In genomic region chr4:88875435-88876095, GRCm38 (mm10) we compare ENCODE assay signal across 26 mouse cellular contexts. TPM values are rescaled to one million over a fixed set of nuclear protein-coding genes. Genes with fewer than 3 reads are reported as not detected.
A peak's percentile ranks its signal among the peaks of the same experiment; 100 is the strongest.
DNase-seq lines count a peak whose midpoint lies in the region; ATAC-seq and TF ChIP-seq lines count a peak whose summit lies in the region.
"Had no signal": no experiment of that assay in that cellular context is flagged by ENCODE, and none has a peak within 500 bp of the region (broad histone marks: within the 10 kb centered on the region; RNA-seq: fewer than 3 reads in every experiment).

No protein-coding gene starts in this region.

- no peak overlapping the region for H3K9ac ChIP-seq in CH12.LX (ENCODE audit: insufficient read depth, low read depth)
- no peak overlapping the region for H3K9ac ChIP-seq in liver, embryonic 12.5 days
- H3K9ac ChIP-seq in hindbrain, embryonic 16.5 days (ENCODE audit: low read depth, low read length), result no peak overlapping the region
- H3K9ac ChIP-seq in midbrain, embryonic 14.5 days (replicated peaks; ENCODE audit: low read length), result no peak overlapping the region
- H3K9ac ChIP-seq: embryonic facial prominence, embryonic 15.5 days; hindbrain, embryonic 14.5 days; neural tube, embryonic 13.5 days had no signal

- no peak for TF ChIP-seq POLR2A in CH12.LX (IDR thresholded peaks at IDR 0.05; ENCODE audit: low read depth, low read length)

- peaks cover 10% of the 10 kb centered on the region for H3K9me3 ChIP-seq in CH12.LX (replicated peaks; ENCODE audit: low read length)
- H3K9me3 ChIP-seq in liver, embryonic 12.5 days (replicated peaks), result no peaks in the 10 kb centered on the region
- H3K9me3 ChIP-seq in hindbrain, embryonic 16.5 days (ENCODE audit: control insufficient read depth, low read length), result no peaks in the 10 kb centered on the region
- no peaks in the 10 kb centered on the region for H3K9me3 ChIP-seq in midbrain, embryonic 14.5 days (ENCODE audit: control insufficient read depth, low read length)
- H3K9me3 ChIP-seq: embryonic facial prominence, embryonic 15.5 days; megakaryocyte, embryonic 14.5 days; neural tube, embryonic 13.5 days had no signal

- peak overlapping the region; percentile 4; the same call in 1 of the 2 replicates for H3K4me2 ChIP-seq in CH12.LX (ENCODE audit: insufficient read depth, low read depth, poor library complexity, severe bottlenecking)
- peak overlapping the region; percentile 25 for H3K4me2 ChIP-seq in liver, embryonic 12.5 days
- H3K4me2 ChIP-seq in hindbrain, embryonic 16.5 days (ENCODE audit: low read length), result no peak overlapping the region
- H3K4me2 ChIP-seq in midbrain, embryonic 14.5 days (ENCODE audit: low read length), result no peak overlapping the region
- H3K4me2 ChIP-seq: embryonic facial prominence, embryonic 15.5 days; heart, embryonic 11.5 days; hindbrain, embryonic 14.5 days; neural tube, embryonic 13.5 days had no signal

- H3K79me2 ChIP-seq in CH12.LX (replicated peaks; ENCODE audit: control insufficient read depth, extremely low read depth, insufficient read depth, poor library complexity, severe bottlenecking), result no peaks in the 10 kb centered on the region

- DNase-seq in CH12.LX (ENCODE audit: extremely low read depth), result peak; percentile 48
- no peak for DNase-seq in layer of hippocampus, adult 8-10 months (ENCODE audit: low spot score in 2 of 2)
- no peak for DNase-seq in midbrain, embryonic 14.5 days
- DNase-seq: adrenal gland, postnatal 25 days; cerebellum, adult 8-10 months; heart, postnatal 14 days; kidney, adult 8-10 months; kidney, postnatal 25 days had no signal

- no peak overlapping the region for H3K4me3 ChIP-seq in CH12.LX (replicated peaks in 1 of 3; ENCODE audit: low read depth in 2 of 3, low read length in 2 of 3, poor library complexity in 1 of 3)
- no peak overlapping the region for H3K4me3 ChIP-seq in liver, embryonic 12.5 days
- no peak overlapping the region for H3K4me3 ChIP-seq in hindbrain, embryonic 16.5 days (ENCODE audit: low read length)
- no peak overlapping the region for H3K4me3 ChIP-seq in midbrain, embryonic 14.5 days (replicated peaks; ENCODE audit: low read depth, low read length)
- H3K4me3 ChIP-seq: embryonic facial prominence, embryonic 15.5 days; megakaryocyte, embryonic 14.5 days; neural tube, embryonic 13.5 days had no signal

- dilution Hi-C loops in CH12.LX (cut with MboI; ENCODE audit: extremely low pct_ligation_motif_present, extremely low pct_unique_long_range_greater_than_20kb, low sequenced_read_pairs), result no loop called here

- no peaks in the 10 kb centered on the region for H3K36me3 ChIP-seq in CH12.LX (replicated peaks in 1 of 2; ENCODE audit: control insufficient read depth in 1 of 2, insufficient read depth in 1 of 2, low read length in 1 of 2)
- H3K36me3 ChIP-seq in liver, embryonic 12.5 days, result no peaks in the 10 kb centered on the region
- H3K36me3 ChIP-seq in hindbrain, embryonic 16.5 days (ENCODE audit: control insufficient read depth, insufficient read depth, low read length), result no peaks in the 10 kb centered on the region
- H3K36me3 ChIP-seq in midbrain, embryonic 14.5 days (ENCODE audit: control insufficient read depth, insufficient read depth, low read length), result no peaks in the 10 kb centered on the region
- H3K36me3 ChIP-seq: embryonic facial prominence, embryonic 15.5 days; neural tube, embryonic 13.5 days had no signal

- in situ Hi-C loops in CH12.LX (cut with MboI; ENCODE audit: low pct_ligation_motif_present, low pct_unique_long_range_greater_than_20kb, low sequenced_read_pairs), result loop anchor here (25.0 kb wide), 1 partner anchor 812 kb away; the partner anchor contains the start of gene Dmrta1

- no peak for TF ChIP-seq CTCF in CH12.LX (conservative IDR thresholded peaks at IDR 0.05 in 1 of 2, IDR thresholded peaks at IDR 0.05 in 1 of 2; ENCODE audit: low read depth in 2 of 2, low read length in 2 of 2)

- no peak for TF ChIP-seq RAD21 in CH12.LX (IDR thresholded peaks at IDR 0.05; ENCODE audit: low read depth, low read length)

- H3K4me1 ChIP-seq in CH12.LX (ENCODE audit: control insufficient read depth in 1 of 2, insufficient read depth in 2 of 2), result peaks cover 25 to 44% of the 10 kb centered on the region in 2 experiments
- H3K4me1 ChIP-seq in liver, embryonic 12.5 days, result peaks cover 36% of the 10 kb centered on the region
- H3K4me1 ChIP-seq in hindbrain, embryonic 16.5 days (ENCODE audit: control insufficient read depth, insufficient read depth, low read depth, low read length), result no peaks in the 10 kb centered on the region
- H3K4me1 ChIP-seq in midbrain, embryonic 14.5 days (ENCODE audit: control insufficient read depth, insufficient read depth, low read length), result no peaks in the 10 kb centered on the region
- H3K4me1 ChIP-seq: embryonic facial prominence, embryonic 15.5 days; neural tube, embryonic 13.5 days had no signal

- no peak overlapping the region for H3K27ac ChIP-seq in CH12.LX (ENCODE audit: insufficient read depth, low read depth)
- H3K27ac ChIP-seq in liver, embryonic 12.5 days, result no peak overlapping the region
- H3K27ac ChIP-seq in hindbrain, embryonic 16.5 days (ENCODE audit: low read depth, low read length), result no peak overlapping the region
- H3K27ac ChIP-seq in midbrain, embryonic 14.5 days (replicated peaks; ENCODE audit: low read depth, low read length), result no peak overlapping the region
- H3K27ac ChIP-seq: embryonic facial prominence, embryonic 15.5 days; hindbrain, embryonic 14.5 days; neural tube, embryonic 13.5 days had no signal

- H3K27me3 ChIP-seq in CH12.LX (replicated peaks), result peaks cover 6% of the 10 kb centered on the region
- H3K27me3 ChIP-seq in liver, embryonic 12.5 days (replicated peaks), result peaks cover 5% of the 10 kb centered on the region
- H3K27me3 ChIP-seq in hindbrain, embryonic 16.5 days (replicated peaks; ENCODE audit: control insufficient read depth, insufficient read depth, low read length), result no peaks in the 10 kb centered on the region; the same call in 1 of the 2 replicates
- H3K27me3 ChIP-seq in midbrain, embryonic 14.5 days (ENCODE audit: control insufficient read depth, insufficient read depth, low read length), result no peaks in the 10 kb centered on the region

- peak; percentile 55 for ATAC-seq in common myeloid progenitor, adult 5-6 weeks (replicated peaks; ENCODE audit: low read depth, poor library complexity, severe bottlenecking)
- peak; percentile 93 for ATAC-seq in liver, embryonic 12.5 days
- ATAC-seq in megakaryocyte-erythroid progenitor cell, adult 5-6 weeks (replicated peaks; ENCODE audit: low FRiP score, low TSS enrichment, poor library complexity, severe bottlenecking), result peak; percentile 88
- ATAC-seq in hindbrain, embryonic 16.5 days, result no peak
- ATAC-seq in midbrain, embryonic 14.5 days (ENCODE audit: low FRiP score, low TSS enrichment), result no peak
- ATAC-seq: forebrain, embryonic 14.5 days; lung, postnatal 0 days had no signal

- no peak for TF ChIP-seq EP300 in CH12.LX (IDR thresholded peaks at IDR 0.05; ENCODE audit: low read length)

- 20% methylated on average over 4 of the region's 4 CpGs for WGBS in liver, embryonic 12.5 days (ENCODE audit: insufficient replicate concordance)
- WGBS in hindbrain, embryonic 16.5 days, result 63% methylated on average over 4 of the region's 4 CpGs
- WGBS in midbrain, embryonic 14.5 days, result 77% methylated on average over 3 of the region's 4 CpGs

RNA-seq across cellular contexts. Expression of gene Ifne, which starts 4.4 kb away (rescaled TPM):
- total RNA-seq in CH12.LX (2012; rRNA removed) (not detected in 2 replicates), CH12.LX (2014; rRNA removed) (not detected in 2 replicates)
- not detected in 2 replicates for polyA plus RNA-seq in CH12.LX (2012; ENCODE audit: insufficient read length, low read depth)
- not detected in 2 replicates for total RNA-seq in common myeloid progenitor, adult 5-6 weeks (2017)
- polyA plus RNA-seq in liver, embryonic 12.5 days (2016; fragmentation: Nextera tagmentation; extraction: Ambion mirVana), result not detected in 2 replicates
- total RNA-seq in megakaryocyte-erythroid progenitor cell, adult 5-6 weeks (2014; fragmentation: Nextera tagmentation), result not detected in 2 replicates
- not detected in 2 replicates for total RNA-seq in megakaryocyte-erythroid progenitor cell, adult 5-6 weeks (2017)
- not detected for total RNA-seq in layer of hippocampus, adult 8-10 months (2022)
- not detected in 2 replicates for polyA plus RNA-seq in hindbrain, embryonic 16.5 days (2015; fragmentation: Nextera tagmentation; extraction: Ambion mirVana)
- not detected in 2 replicates for polyA plus RNA-seq in midbrain, embryonic 14.5 days (2014; fragmentation: Nextera tagmentation; extraction: Ambion mirVana)
- total RNA-seq: adrenal gland, postnatal 25 days; heart, postnatal 14 days; layer of hippocampus, postnatal 10 days; left cerebral cortex, postnatal 10 days; monocyte, adult 5-6 weeks had no signal
- polyA plus RNA-seq: C2C12; embryonic facial prominence, embryonic 15.5 days; forebrain, embryonic 14.5 days; gonadal fat pad, adult 2 months; heart, embryonic 11.5 days; hindbrain, embryonic 14.5 days; limb, embryonic 14.5 days; lung, postnatal 0 days; neural tube, embryonic 13.5 days had no signal

RNA-seq across cellular contexts. Expression of gene Ifna1, which starts 25.7 kb away (rescaled TPM):
- total RNA-seq in CH12.LX (2012; rRNA removed), result not detected in 2 replicates
- total RNA-seq in CH12.LX (2014; rRNA removed), result not detected in 2 replicates
- not detected in 2 replicates for polyA plus RNA-seq in CH12.LX (2012; ENCODE audit: insufficient read length, low read depth)
- total RNA-seq in common myeloid progenitor, adult 5-6 weeks (2017), result not detected in 2 replicates
- polyA plus RNA-seq in liver, embryonic 12.5 days (2016; fragmentation: Nextera tagmentation; extraction: Ambion mirVana), result not detected in 2 replicates
- not detected in 2 replicates for total RNA-seq in megakaryocyte-erythroid progenitor cell, adult 5-6 weeks (2014; fragmentation: Nextera tagmentation)
- total RNA-seq in megakaryocyte-erythroid progenitor cell, adult 5-6 weeks (2017), result not detected in 2 replicates
- not detected for total RNA-seq in layer of hippocampus, adult 8-10 months (2022)
- not detected in 2 replicates for polyA plus RNA-seq in hindbrain, embryonic 16.5 days (2015; fragmentation: Nextera tagmentation; extraction: Ambion mirVana)
- polyA plus RNA-seq in midbrain, embryonic 14.5 days (2014; fragmentation: Nextera tagmentation; extraction: Ambion mirVana), result not detected in 2 replicates
- total RNA-seq: adrenal gland, postnatal 25 days; heart, postnatal 14 days; layer of hippocampus, postnatal 10 days; left cerebral cortex, postnatal 10 days; monocyte, adult 5-6 weeks had no signal
- polyA plus RNA-seq: C2C12; embryonic facial prominence, embryonic 15.5 days; forebrain, embryonic 14.5 days; gonadal fat pad, adult 2 months; heart, embryonic 11.5 days; hindbrain, embryonic 14.5 days; limb, embryonic 14.5 days; lung, postnatal 0 days; neural tube, embryonic 13.5 days; urinary bladder, adult 2 months had no signal

RNA-seq across cellular contexts. Expression of gene Ifna4, which starts 33.9 kb away (rescaled TPM):
- not detected in 2 replicates for total RNA-seq in CH12.LX (2012; rRNA removed)
- total RNA-seq in CH12.LX (2014; rRNA removed), result not detected in 2 replicates
- not detected in 2 replicates for polyA plus RNA-seq in CH12.LX (2012; ENCODE audit: insufficient read length, low read depth)
- not detected in 2 replicates for total RNA-seq in common myeloid progenitor, adult 5-6 weeks (2017)
- polyA plus RNA-seq in liver, embryonic 12.5 days (2016; fragmentation: Nextera tagmentation; extraction: Ambion mirVana), result not detected in 2 replicates
- not detected in 2 replicates for total RNA-seq in megakaryocyte-erythroid progenitor cell, adult 5-6 weeks (2014; fragmentation: Nextera tagmentation)
- not detected in 2 replicates for total RNA-seq in megakaryocyte-erythroid progenitor cell, adult 5-6 weeks (2017)
- not detected for total RNA-seq in layer of hippocampus, adult 8-10 months (2022)
- polyA plus RNA-seq in hindbrain, embryonic 16.5 days (2015; fragmentation: Nextera tagmentation; extraction: Ambion mirVana), result not detected in 2 replicates
- not detected in 2 replicates for polyA plus RNA-seq in midbrain, embryonic 14.5 days (2014; fragmentation: Nextera tagmentation; extraction: Ambion mirVana)
- total RNA-seq: adrenal gland, postnatal 25 days; heart, postnatal 14 days; layer of hippocampus, postnatal 10 days; left cerebral cortex, postnatal 10 days; monocyte, adult 5-6 weeks had no signal
- polyA plus RNA-seq: C2C12; embryonic facial prominence, embryonic 15.5 days; forebrain, embryonic 14.5 days; gonadal fat pad, adult 2 months; heart, embryonic 11.5 days; hindbrain, embryonic 14.5 days; limb, embryonic 14.5 days; lung, postnatal 0 days; neural tube, embryonic 13.5 days; urinary bladder, adult 2 months had no signal

RNA-seq across cellular contexts. Expression of gene Ifna5, which starts 40.2 kb away (rescaled TPM):
- not detected in 2 replicates for total RNA-seq in CH12.LX (2012; rRNA removed)
- total RNA-seq in CH12.LX (2014; rRNA removed), result not detected in 2 replicates
- not detected in 2 replicates for polyA plus RNA-seq in CH12.LX (2012; ENCODE audit: insufficient read length, low read depth)
- not detected in 2 replicates for total RNA-seq in common myeloid progenitor, adult 5-6 weeks (2017)
- not detected in 2 replicates for polyA plus RNA-seq in liver, embryonic 12.5 days (2016; fragmentation: Nextera tagmentation; extraction: Ambion mirVana)
- total RNA-seq in megakaryocyte-erythroid progenitor cell, adult 5-6 weeks (2014; fragmentation: Nextera tagmentation), result not detected in 2 replicates
- not detected in 2 replicates for total RNA-seq in megakaryocyte-erythroid progenitor cell, adult 5-6 weeks (2017)
- not detected for total RNA-seq in layer of hippocampus, adult 8-10 months (2022)
- not detected in 2 replicates for polyA plus RNA-seq in hindbrain, embryonic 16.5 days (2015; fragmentation: Nextera tagmentation; extraction: Ambion mirVana)
- polyA plus RNA-seq in midbrain, embryonic 14.5 days (2014; fragmentation: Nextera tagmentation; extraction: Ambion mirVana), result not detected in 2 replicates
- total RNA-seq: adrenal gland, postnatal 25 days; heart, postnatal 14 days; layer of hippocampus, postnatal 10 days; left cerebral cortex, postnatal 10 days; monocyte, adult 5-6 weeks had no signal
- polyA plus RNA-seq: C2C12; embryonic facial prominence, embryonic 15.5 days; forebrain, embryonic 14.5 days; gonadal fat pad, adult 2 months; heart, embryonic 11.5 days; hindbrain, embryonic 14.5 days; limb, embryonic 14.5 days; lung, postnatal 0 days; neural tube, embryonic 13.5 days; urinary bladder, adult 2 months had no signal

RNA-seq across cellular contexts. Expression of gene Ifna6, which starts 48.3 kb away (rescaled TPM):
- total RNA-seq in CH12.LX (2012; rRNA removed) (not detected in 2 replicates), CH12.LX (2014; rRNA removed) (not detected in 2 replicates)
- polyA plus RNA-seq in CH12.LX (2012; ENCODE audit: insufficient read length, low read depth), result not detected in 2 replicates
- total RNA-seq in common myeloid progenitor, adult 5-6 weeks (2017), result not detected in 2 replicates
- not detected in 2 replicates for polyA plus RNA-seq in liver, embryonic 12.5 days (2016; fragmentation: Nextera tagmentation; extraction: Ambion mirVana)
- not detected in 2 replicates for total RNA-seq in megakaryocyte-erythroid progenitor cell, adult 5-6 weeks (2014; fragmentation: Nextera tagmentation)
- total RNA-seq in megakaryocyte-erythroid progenitor cell, adult 5-6 weeks (2017), result not detected in 2 replicates
- total RNA-seq in layer of hippocampus, adult 8-10 months (2022), result not detected
- not detected in 2 replicates for polyA plus RNA-seq in hindbrain, embryonic 16.5 days (2015; fragmentation: Nextera tagmentation; extraction: Ambion mirVana)
- polyA plus RNA-seq in midbrain, embryonic 14.5 days (2014; fragmentation: Nextera tagmentation; extraction: Ambion mirVana), result not detected in 2 replicates
- total RNA-seq: adrenal gland, postnatal 25 days; heart, postnatal 14 days; layer of hippocampus, postnatal 10 days; left cerebral cortex, postnatal 10 days; monocyte, adult 5-6 weeks had no signal
- polyA plus RNA-seq: C2C12; embryonic facial prominence, embryonic 15.5 days; forebrain, embryonic 14.5 days; gonadal fat pad, adult 2 months; heart, embryonic 11.5 days; hindbrain, embryonic 14.5 days; limb, embryonic 14.5 days; lung, postnatal 0 days; neural tube, embryonic 13.5 days; urinary bladder, adult 2 months had no signal

Comparison
In these comparisons a context has a peak if more than half of its experiments do, and no peak if none do; other contexts are left out.
1. H3K4me2 ChIP-seq: peak in CH12.LX (single experiment) and liver, embryonic 12.5 days (single experiment); none in hindbrain, embryonic 16.5 days (single experiment) and midbrain, embryonic 14.5 days (single experiment).
2. ATAC-seq: peak in common myeloid progenitor, adult 5-6 weeks (single experiment), liver, embryonic 12.5 days (single experiment) and megakaryocyte-erythroid progenitor cell, adult 5-6 weeks (single experiment); none in hindbrain, embryonic 16.5 days (single experiment) and midbrain, embryonic 14.5 days (single experiment).